Mouse (Mus musculus) lung, postnatal 25 days (tissue): ENCODE data around the gene Frmd4a.
"Not testable (repeated sequence)": the region's sequence is repeated elsewhere in the genome, so short reads cannot be mapped to it uniquely, and the experiment has no call there.

ENCODE experiments used
- DNase-seq: peaks from one replicate; pipeline ENCODE4 v3.0.0; 2022; ENCODE audit warnings: low spot score

The Frmd4a gene

DNA sequence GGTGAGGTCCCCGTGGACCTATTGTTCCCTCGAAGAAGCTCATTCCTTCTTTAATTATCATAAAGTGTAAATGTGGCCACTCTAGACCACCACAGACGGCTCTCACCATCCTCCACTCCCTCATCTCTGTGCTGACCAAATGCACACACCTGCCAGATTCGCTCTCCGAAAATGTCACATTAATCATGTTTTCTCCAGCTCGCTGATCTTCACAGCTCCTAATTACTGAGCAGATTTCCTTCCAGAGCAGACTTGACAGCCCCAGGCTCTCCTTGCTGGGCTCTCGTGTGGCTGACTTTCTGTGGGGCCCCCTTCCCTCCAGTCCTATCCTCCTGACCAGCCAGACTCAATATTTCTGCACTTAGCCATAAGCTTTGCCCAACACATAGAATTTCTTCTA is 191.7 kb downstream of the Frmd4a start:
- DNase-seq = no peak

DNA sequence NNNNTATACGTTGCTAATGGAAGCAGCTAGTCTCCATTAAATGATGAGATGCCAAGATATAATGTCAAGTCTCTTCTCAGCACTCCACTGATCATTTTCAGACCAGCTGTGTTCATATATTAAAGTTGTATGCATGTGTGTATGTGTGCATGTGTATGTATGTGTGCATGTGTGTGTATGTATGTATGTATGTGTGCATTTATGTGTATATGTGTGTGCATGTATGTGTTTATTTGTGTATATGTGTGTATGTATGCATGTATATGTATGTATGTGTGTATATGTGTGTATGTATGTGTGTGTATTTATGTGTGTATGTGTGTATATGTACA is 204.9 kb downstream of the Frmd4a start:
- no peak for DNase-seq

GRCm38 (mm10) chr2:4223316-4223715 is 205.8 kb downstream of the Frmd4a start:
- no peak for DNase-seq

DNA sequence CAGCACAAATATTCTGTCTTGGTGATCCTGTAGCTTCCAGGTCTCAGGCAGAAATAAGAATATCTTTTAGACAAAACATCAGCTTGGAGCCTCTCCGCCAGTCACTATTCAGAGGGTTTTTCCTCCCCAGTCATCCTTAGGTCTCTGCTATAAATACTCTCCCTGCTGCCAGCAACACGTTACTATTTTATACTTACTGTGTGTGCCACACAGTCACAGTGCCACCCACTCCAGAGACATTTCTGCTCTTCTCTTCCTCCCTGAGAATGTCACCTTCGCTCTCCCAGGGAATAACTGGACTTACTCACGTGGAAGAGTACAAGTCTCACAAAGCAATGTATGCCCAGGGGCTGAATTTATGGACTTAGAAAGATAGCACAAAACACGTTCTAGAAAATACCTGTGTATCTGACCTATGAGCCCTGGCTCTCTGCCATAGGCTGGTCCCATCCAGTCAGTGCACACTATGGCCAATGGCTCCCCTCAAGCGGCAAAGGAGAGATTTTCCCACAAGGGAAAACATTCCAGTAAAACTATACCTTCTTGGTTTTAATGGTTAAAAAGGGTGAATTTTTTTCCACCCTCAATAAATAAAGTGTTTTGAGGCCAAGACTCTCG is 209.5 kb downstream of the Frmd4a start:
- DNase-seq = no peak

- peak; percentile 69 for DNase-seq
These were observed 210.0 kb downstream of the Frmd4a start for GRCm38 (mm10) chr2:4227563-4227962.

DNA sequence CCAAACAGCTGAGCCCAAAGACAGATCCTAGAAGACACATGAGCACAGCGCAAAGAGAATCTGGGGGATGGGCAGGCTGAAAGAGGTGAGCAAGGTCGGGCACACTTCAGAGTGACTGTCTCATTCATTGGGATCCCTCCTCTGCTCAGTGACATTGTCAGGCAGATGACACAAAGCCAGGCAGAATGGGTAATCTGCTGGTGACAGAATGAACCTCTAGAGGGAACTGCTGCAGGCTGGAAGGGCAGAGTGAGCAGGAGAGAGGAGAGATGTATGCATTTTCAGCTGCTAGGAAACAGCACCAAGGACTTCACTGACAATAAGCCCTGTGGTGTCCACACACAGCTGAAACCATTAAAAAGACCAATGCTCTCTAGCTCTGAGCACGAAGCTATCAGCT is 211.0 kb downstream of the Frmd4a start:
- no peak for DNase-seq

- no peak for DNase-seq
These were observed 214.8 kb downstream of the Frmd4a start for GRCm38 (mm10) chr2:4232335-4232734.

- no peak for DNase-seq
These were observed 215.3 kb downstream of the Frmd4a start for GRCm38 (mm10) chr2:4232761-4233322.

DNA sequence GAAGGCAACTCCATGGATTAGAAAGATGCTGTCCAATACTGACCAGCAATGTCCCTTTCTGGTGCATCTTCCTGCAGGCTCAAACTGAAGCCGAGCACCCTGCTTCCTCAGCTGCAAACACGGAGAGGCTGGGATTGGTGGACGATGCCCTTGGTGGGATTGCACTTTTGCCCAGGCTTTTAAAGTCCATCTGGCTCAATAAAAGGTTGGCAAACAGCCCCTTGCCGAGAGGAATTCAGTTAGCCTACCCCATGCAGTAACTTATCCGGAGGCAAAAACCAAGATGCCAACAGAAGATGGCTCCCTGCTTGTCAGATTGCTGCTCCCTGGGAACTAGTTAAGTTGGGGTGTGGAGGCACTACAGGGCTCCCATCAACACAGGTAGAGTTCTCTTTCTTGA is 220.2 kb downstream of the Frmd4a start:
- DNase-seq = no peak

DNA sequence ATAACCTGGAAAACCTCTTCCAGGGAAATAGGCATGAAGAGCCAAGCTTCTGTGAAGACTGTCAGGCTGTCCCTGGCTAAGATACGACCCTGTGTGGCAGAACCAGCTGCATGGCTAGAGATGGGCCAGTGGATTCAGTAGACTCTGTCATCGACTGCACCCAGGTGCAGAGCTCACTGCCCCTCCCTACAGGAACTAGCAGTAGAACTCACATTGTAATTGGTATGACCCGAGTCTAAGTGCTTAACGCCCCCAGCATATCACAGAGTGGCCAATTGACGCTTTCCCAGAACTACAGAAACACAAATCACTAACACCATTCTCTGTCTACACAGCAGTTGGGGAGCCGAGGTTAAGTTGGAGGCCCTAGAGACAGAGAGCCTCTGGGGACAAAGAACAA is 232.2 kb downstream of the Frmd4a start:
- DNase-seq = no peak

- peak; percentile 5 for DNase-seq
These were observed 235.2 kb downstream of the Frmd4a start for GRCm38 (mm10) chr2:4252541-4253291.

DNA sequence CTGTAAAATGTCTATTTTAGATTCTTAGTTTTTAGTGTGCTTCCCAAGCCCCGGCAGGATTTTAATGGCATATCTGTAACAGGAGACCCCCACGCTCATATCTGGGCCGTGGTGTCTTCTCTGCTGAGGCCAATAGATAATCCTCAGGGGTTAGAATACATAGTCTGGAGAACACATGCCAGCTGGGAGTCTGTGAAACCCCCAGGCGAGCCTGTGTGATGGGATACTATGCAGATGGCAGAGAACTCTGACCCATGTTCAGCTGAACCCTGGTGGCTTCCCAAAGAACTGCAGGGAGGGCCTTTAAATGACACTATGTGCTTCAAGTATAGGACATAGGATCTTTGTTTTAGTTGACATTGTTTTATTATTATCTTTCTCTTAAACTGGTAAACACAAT is 235.8 kb downstream of the Frmd4a start:
- peak; percentile 48 for DNase-seq

- no peak for DNase-seq
These were observed 236.6 kb downstream of the Frmd4a start for GRCm38 (mm10) chr2:4254083-4254482.

DNA sequence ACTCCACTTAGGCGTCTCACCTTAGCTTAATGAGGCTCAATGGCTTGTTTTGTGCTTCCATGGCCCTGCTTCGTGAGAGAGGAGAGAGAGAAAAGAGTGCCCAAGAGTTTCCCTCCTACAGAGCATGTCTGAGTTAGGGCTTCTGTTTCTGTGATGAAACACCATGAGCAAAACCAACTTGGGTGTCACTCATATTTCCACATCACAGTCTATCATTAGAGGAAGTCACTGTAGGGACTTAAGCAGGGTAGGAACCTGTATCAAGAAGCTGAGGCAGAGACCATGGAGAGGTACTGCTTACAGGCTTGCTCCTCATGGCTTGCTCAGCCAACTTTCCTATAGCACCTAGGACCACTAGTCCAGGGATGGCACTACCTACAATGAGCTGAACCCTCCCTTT is 238.7 kb downstream of the Frmd4a start:
- no peak for DNase-seq

GRCm38 (mm10) chr2:4257604-4258003 is 240.1 kb downstream of the Frmd4a start:
- no peak for DNase-seq

DNA sequence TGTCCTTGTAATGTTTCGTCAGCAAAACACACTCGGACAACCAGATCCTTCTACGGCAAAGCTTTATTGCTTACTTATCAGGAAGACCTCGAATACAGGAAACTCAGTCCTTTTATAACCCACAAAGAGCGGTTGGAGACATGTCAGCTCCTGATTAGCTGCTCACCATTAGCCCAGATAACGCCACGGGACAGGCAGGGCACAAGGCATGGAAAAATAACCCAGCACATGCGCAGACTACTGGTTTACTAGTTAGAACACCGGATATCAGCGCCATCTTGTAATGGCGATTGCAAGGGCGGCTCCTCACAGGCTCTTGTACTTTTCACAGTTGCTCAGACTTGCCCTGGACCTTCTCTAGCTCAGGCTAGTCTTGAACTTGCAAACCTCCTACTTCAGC is 241.3 kb downstream of the Frmd4a start:
- DNase-seq = not testable (repeated sequence)

GRCm38 (mm10) chr2:4260324-4261058 is 243.0 kb downstream of the Frmd4a start:
- no peak for DNase-seq

GRCm38 (mm10) chr2:4262667-4263066 is 245.2 kb downstream of the Frmd4a start:
- DNase-seq = no peak

DNA sequence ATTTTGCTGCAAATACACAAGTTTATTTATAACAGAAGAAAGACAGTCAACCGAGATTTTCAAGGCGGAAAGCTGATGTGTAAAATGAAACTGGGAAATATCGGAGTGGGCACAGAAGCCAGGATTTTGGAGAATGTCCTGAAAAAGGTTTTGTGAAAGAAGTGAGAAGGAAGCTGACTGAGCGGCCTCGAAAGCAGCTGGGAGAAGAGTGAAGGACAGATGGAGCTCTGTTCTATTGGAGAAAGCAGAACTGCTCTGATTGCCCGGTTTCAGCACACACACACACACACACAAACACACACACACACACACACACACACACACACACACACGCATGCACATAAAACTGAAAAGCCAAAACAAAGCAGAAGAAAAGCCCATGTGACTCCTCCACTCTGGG is 249.9 kb downstream of the Frmd4a start:
- DNase-seq = no peak

GRCm38 (mm10) chr2:4282777-4283176 is 265.3 kb downstream of the Frmd4a start:
- peak; percentile 27 for DNase-seq

GRCm38 (mm10) chr2:4285693-4286291 is 268.3 kb downstream of the Frmd4a start:
- DNase-seq = no peak

- DNase-seq = no peak
These were observed 268.9 kb downstream of the Frmd4a start for GRCm38 (mm10) chr2:4286390-4286901.
